Mouse (Mus musculus): ENCODE measurements around the gene Taf4. TPM values are rescaled to one million over a fixed set of nuclear protein-coding genes. Genes with fewer than 3 reads are reported as not detected.

Taf4 gene
- polyA plus RNA-seq, 1 experiment from 2014 or later = 3.7 TPM

DNA sequence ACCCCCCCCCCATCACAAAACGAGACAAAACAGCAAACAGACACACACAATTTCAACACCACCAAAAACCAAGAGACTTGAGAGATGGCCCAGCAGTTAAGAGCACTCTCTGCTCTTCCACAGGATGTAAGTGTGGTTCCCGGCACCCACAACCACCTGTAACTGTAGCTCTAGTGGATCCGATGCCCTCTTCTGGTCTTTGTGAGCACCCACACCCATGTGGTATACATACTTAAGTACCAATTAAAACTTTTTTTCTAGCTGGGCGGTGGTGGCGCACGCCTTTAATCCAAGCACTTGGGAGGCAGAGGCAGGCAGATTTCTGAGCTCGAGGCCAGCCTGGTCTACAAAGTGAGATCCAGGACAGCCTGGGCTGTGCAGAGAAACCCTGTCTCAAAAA lies 34.2 kb upstream of the Taf4 start:
- H3K36me3 ChIP-seq = no peaks in the 10 kb centered on the region
- no peak for ATAC-seq (ENCODE audit: borderline replicate concordance, extremely low read depth, low FRiP score, low TSS enrichment)

DNA sequence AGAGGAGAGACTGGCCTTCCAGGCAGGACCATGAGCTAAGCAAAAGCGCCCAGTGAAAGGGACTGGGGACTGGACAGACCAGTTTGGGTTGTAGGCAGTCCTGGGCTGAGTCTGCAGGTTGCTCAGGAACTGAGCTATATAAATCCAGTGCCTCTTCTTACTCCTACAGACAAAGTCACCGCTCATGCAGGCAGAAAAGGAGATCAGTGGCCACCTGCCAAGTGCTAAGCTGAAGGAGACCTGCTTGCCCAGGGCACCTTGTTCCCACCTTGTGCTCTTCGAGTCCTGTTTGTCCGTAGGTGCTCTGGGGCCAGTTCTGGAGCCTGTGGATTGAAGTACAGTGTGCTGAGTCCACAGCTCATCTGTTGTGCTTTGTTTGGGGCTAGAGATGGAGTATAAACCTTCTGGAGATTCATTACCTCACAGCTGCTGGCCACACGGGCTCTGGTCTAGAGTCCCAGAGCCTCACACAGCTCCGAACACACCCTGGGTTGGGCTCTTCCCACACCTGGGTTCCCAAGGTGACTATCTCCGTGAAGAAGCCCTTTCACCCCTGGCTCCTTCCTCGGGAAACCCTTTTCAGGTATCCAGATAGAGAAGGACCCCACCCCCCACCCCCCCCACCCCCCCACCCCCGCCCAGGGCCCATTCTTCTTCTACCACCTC lies 30.0 kb upstream of the Taf4 start:
- no peaks in the 10 kb centered on the region for H3K9me3 ChIP-seq
- H3K27me3 ChIP-seq = no peaks in the 10 kb centered on the region
- WGBS = 31% methylated on average over 9 of the region's 9 CpGs
- no peaks in the 10 kb centered on the region for H3K4me1 ChIP-seq
- H3K4me3 ChIP-seq = no peak overlapping the region
- no peak overlapping the region for H3K4me2 ChIP-seq
- no peaks in the 10 kb centered on the region for H3K36me3 ChIP-seq
- no peak overlapping the region for H3K9ac ChIP-seq
- no peak overlapping the region for H3K27ac ChIP-seq
- ATAC-seq (ENCODE audit: borderline replicate concordance, extremely low read depth, low FRiP score, low TSS enrichment) = no peak

More for the DNA sequence above, 34.2 kb upstream of the Taf4 start:
- no peaks in the 10 kb centered on the region for H3K9me3 ChIP-seq
- 92% methylated on average over 7 of the region's 7 CpGs for WGBS
- no peak overlapping the region for H3K9ac ChIP-seq
- H3K4me3 ChIP-seq = no peak overlapping the region
- H3K4me1 ChIP-seq = no peaks in the 10 kb centered on the region
- H3K27me3 ChIP-seq = no peaks in the 10 kb centered on the region
- H3K4me2 ChIP-seq = no peak overlapping the region
- no peak overlapping the region for H3K27ac ChIP-seq

DNA sequence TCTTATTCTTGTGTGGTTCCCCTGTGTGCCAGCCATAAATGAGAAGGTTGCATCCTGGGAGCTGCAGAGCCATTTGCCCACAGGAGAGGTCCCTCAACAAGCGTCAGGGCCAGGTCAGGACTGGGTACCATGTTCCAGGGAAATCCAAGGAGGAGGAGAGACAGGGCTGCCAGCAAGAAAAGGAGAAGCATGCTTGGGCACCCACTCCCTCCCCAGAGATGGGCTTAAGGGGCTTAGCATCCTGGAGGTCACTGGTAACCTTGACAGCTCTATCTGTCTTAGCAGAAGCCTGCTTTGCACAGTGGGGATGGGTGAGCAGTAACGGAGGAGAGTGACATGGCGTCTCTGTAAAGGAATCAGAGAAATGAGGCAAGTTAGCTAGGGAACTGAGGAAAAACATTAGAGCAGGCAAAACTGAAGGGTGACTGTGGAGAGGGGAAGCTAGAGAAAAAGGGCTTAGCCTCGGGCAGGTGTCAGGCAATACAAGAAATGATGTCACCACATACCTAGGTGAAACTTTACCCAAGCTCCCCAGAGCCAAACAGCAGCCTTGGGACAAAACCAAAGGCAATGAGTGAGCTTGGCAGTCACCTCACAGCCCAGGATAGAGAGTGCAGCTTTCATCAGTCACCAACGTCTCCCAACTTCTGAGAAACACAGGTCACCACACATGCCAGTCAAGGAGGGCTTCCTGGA lies 29.4 kb upstream of the Taf4 start:
- Histone ChIP-seq H3K36me3 (no peaks in the 10 kb centered on the region), H3K4me3 (no peak overlapping the region), H3K9me3 (no peaks in the 10 kb centered on the region), H3K9ac (no peak overlapping the region), H3K27ac (no peak overlapping the region), H3K27me3 (no peaks in the 10 kb centered on the region), H3K4me2 (no peak overlapping the region), H3K4me1 (no peaks in the 10 kb centered on the region)
- 44% methylated on average over 5 of the region's 5 CpGs for WGBS
- ATAC-seq (ENCODE audit: borderline replicate concordance, extremely low read depth, low FRiP score, low TSS enrichment) = no peak

DNA sequence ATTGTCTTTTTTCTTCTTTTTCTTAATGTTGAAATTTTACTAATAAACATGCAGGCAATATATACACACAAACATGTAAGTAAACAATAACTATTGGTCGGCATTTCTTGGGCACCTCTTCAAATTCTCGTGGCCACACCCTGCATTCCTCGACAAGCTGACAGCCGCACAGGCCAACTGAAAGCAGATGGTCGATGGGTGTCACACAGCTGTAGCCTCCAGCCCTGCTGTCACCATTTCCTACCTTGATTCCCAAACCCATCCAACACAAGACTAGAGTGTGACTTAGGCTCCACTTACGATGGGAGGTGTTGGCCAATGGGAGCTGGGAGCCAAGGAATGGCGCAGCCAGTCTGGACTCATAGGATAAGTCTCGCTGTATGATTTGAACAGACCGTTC lies 25.2 kb upstream of the Taf4 start:
- no peak for ATAC-seq (ENCODE audit: borderline replicate concordance, extremely low read depth, low FRiP score, low TSS enrichment)
- H3K9me3 ChIP-seq = no peaks in the 10 kb centered on the region
- H3K27me3 ChIP-seq = no peaks in the 10 kb centered on the region
- WGBS = 79% methylated on average over 9 of the region's 9 CpGs
- H3K9ac ChIP-seq = no peak overlapping the region
- no peaks in the 10 kb centered on the region for H3K36me3 ChIP-seq
- H3K4me3 ChIP-seq = no peak overlapping the region
- H3K4me1 ChIP-seq = no peaks in the 10 kb centered on the region
- H3K4me2 ChIP-seq = no peak overlapping the region
- no peak overlapping the region for H3K27ac ChIP-seq

DNA sequence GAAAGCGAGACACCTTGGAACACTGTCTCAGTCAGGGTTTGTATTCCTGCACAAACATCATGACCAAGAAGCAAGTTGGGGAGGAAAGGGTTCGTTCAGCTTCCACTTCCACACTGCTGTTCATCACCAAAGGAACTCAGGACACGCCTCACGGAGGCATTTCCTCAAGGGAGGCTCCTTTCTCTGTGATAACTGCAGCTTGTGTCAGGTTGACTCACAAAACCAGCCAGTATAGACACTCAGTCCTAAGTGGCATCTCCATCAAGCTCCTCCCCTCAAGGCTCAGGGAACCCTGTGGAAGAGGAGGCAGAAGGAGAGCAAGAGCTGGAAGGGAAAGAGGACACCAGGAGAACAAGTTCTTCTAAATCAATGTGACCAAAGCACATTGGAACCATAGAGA lies 22.0 kb upstream of the Taf4 start:
- ATAC-seq (ENCODE audit: borderline replicate concordance, extremely low read depth, low FRiP score, low TSS enrichment) = no peak
- 62% methylated on average over 4 of the region's 4 CpGs for WGBS
- no peaks in the 10 kb centered on the region for H3K36me3 ChIP-seq
- H3K9ac ChIP-seq = no peak overlapping the region
- H3K27me3 ChIP-seq = no peaks in the 10 kb centered on the region
- no peak overlapping the region for H3K4me2 ChIP-seq
- no peak overlapping the region for H3K4me3 ChIP-seq
- H3K27ac ChIP-seq = no peak overlapping the region
- H3K9me3 ChIP-seq = no peaks in the 10 kb centered on the region
- no peaks in the 10 kb centered on the region for H3K4me1 ChIP-seq

DNA sequence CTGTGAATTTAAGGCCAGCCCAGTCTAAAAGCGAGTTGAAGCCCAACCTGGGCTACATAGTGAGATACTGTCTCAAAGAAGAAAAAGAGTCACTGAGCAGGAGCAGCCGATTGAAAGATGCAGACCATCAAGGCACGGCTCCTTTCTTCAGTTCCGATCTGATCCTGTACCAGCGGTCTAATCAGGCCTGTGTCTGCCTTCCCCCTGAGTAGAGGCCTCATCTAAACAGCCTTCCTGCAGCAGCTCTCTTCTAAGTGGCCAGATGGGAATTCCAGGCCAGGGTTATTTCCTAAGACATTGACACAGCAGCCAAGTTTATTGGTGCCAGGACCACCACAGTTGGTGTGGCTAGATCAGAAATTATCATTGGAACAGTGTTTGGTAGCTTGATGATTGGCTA lies 16.6 kb upstream of the Taf4 start:
- H3K36me3 ChIP-seq = no peaks in the 10 kb centered on the region
- no peak overlapping the region for H3K4me2 ChIP-seq
- no peak overlapping the region for H3K9ac ChIP-seq
- H3K27ac ChIP-seq = no peak overlapping the region
- ATAC-seq (ENCODE audit: borderline replicate concordance, extremely low read depth, low FRiP score, low TSS enrichment) = no peak
- 78% methylated on average over 5 of the region's 5 CpGs for WGBS
- no peaks in the 10 kb centered on the region for H3K27me3 ChIP-seq
- H3K9me3 ChIP-seq = no peaks in the 10 kb centered on the region
- no peak overlapping the region for H3K4me3 ChIP-seq
- no peaks in the 10 kb centered on the region for H3K4me1 ChIP-seq

DNA sequence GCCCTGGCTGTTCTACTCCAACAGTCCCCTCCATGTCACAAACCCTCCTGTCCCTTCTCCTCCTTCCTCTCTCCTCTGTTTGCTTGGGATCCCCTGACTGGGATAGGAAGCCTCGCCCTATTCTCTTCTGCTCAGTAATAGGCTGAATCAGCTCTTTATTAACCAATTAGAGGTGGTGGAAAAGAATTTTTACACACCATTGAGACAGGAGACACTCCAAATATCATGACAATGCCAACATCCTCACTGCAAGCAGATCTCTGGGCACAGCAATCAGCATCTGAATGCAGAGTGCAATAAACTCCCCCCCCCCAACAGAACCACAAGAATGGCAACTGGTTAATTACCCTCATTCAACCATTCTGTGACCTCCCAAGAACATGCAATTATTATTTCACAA lies 12.7 kb upstream of the Taf4 start:
- Histone ChIP-seq H3K9me3 (no peaks in the 10 kb centered on the region), H3K27me3 (no peaks in the 10 kb centered on the region), H3K9ac (no peak overlapping the region), H3K36me3 (no peaks in the 10 kb centered on the region), H3K27ac (no peak overlapping the region), H3K4me3 (no peak overlapping the region), H3K4me1 (no peaks in the 10 kb centered on the region), H3K4me2 (no peak overlapping the region)
- WGBS = 68% methylated on average over 1 of the region's 1 CpGs
- no peak for ATAC-seq (ENCODE audit: borderline replicate concordance, extremely low read depth, low FRiP score, low TSS enrichment)

DNA sequence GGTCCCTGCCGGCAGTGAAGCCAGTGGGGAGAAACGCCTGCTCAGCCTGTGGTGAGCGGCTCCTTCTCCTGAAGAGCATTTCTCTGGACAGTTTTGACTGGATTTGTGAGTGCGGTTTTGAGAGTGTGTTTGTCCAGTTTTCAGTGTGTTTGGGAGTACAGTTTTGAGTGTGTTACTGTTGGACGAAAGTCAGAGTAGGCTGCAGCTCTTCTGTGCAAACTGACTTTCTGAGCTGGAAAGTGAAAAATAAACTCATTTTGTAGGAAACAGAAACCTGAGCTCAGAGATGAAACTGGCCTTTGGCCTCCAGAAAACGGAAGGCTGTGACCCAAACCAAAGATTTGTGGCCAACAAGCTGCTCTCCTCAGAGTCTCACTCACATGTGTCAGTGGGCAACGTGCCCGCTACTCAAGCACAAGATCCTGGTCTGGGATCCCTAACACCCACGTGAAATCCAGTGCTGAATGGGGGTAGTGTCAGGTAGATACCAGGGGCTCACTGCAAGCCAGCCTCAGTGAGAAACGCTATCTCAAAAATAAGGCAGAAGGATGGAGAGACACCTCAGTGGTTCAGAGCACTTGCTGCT lies 10.1 kb upstream of the Taf4 start:
- 59% methylated on average over 10 of the region's 10 CpGs for WGBS
- Histone ChIP-seq H3K4me1 (no peaks in the 10 kb centered on the region), H3K4me2 (no peak overlapping the region), H3K36me3 (no peaks in the 10 kb centered on the region), H3K9ac (no peak overlapping the region), H3K27ac (no peak overlapping the region), H3K9me3 (no peaks in the 10 kb centered on the region), H3K4me3 (no peak overlapping the region), H3K27me3 (no peaks in the 10 kb centered on the region)
- ATAC-seq (ENCODE audit: borderline replicate concordance, extremely low read depth, low FRiP score, low TSS enrichment) = no peak

DNA sequence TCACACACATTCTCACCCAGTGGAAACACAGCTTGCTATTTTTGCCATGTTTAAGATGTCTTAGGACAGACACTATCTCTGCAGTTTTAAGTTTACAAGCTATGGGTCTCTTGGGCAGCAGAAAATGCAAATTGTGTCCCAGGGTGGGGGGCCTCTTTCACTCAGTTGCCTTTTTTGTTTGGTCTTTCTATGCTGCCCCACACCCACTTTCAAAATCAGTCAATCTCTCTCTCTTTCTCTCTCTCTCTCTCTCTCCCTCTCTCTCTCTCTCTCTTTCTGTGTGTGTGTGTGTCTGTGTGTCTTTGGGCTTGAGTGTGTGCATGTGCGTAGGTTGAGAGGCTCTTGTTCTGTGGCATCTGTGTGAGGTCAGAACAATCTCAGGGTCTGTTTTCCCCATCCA lies 9.2 kb upstream of the Taf4 start:
- Histone ChIP-seq H3K4me3 (no peak overlapping the region), H3K36me3 (no peaks in the 10 kb centered on the region), H3K4me2 (no peak overlapping the region), H3K9me3 (no peaks in the 10 kb centered on the region), H3K4me1 (no peaks in the 10 kb centered on the region), H3K9ac (no peak overlapping the region), H3K27ac (no peak overlapping the region), H3K27me3 (no peaks in the 10 kb centered on the region)
- WGBS = 43% methylated on average over 1 of the region's 1 CpGs
- ATAC-seq (ENCODE audit: borderline replicate concordance, extremely low read depth, low FRiP score, low TSS enrichment) = no peak

DNA sequence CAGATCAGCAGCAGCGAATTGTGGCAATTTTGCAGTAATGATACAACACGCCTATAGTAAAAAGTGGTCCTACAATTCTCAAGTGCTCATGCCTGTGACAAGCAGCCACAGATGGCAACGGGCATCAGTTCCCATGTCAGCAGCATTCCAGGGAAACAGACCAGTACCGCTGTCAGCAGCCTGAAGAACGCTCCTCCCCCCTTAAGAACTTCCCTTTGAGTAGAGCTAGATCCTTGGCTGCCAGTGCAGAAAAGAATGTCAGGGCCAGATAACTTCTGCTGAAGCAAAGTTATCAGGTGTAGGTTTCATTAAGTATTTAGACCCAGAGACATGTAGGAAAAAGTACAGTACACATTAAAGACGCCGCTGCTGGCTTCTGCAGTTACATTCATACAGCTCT lies 8.4 kb upstream of the Taf4 start:
- no peak overlapping the region for H3K4me2 ChIP-seq
- no peaks in the 10 kb centered on the region for H3K27me3 ChIP-seq
- no peak overlapping the region for H3K4me3 ChIP-seq
- H3K4me1 ChIP-seq = no peaks in the 10 kb centered on the region
- ATAC-seq (ENCODE audit: borderline replicate concordance, extremely low read depth, low FRiP score, low TSS enrichment) = no peak
- H3K9me3 ChIP-seq = no peaks in the 10 kb centered on the region
- no peak overlapping the region for H3K9ac ChIP-seq
- H3K27ac ChIP-seq = no peak overlapping the region
- 29% methylated on average over 7 of the region's 7 CpGs for WGBS
- no peaks in the 10 kb centered on the region for H3K36me3 ChIP-seq

DNA sequence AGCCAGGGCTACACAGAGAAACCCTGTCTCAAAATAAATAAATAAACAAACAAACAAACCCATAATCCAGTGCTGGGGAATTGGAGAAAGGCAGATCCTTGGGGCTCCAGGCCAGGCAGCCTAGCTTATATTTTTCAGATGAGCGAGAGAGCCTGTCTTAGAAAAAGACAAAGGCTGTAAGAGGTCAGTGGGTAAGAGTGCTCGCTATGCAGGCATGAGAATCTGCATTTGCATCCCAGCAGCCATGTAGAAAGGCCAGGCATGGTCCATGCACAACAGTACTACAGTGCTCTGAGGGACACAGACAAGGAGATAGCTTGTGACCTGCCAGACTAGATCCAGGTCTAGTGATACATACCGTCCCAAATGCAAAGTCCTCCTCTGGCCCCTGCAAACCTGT lies 6.3 kb upstream of the Taf4 start:
- Histone ChIP-seq H3K27ac (no peak overlapping the region), H3K9me3 (no peaks in the 10 kb centered on the region), H3K4me2 (no peak overlapping the region), H3K4me3 (no peak overlapping the region), H3K27me3 (no peaks in the 10 kb centered on the region), H3K4me1 (no peaks in the 10 kb centered on the region; the same call in 1 of the 2 replicates), H3K36me3 (no peaks in the 10 kb centered on the region), H3K9ac (no peak overlapping the region)
- no peak for ATAC-seq (ENCODE audit: borderline replicate concordance, extremely low read depth, low FRiP score, low TSS enrichment)
- 86% methylated on average over 3 of the region's 3 CpGs for WGBS

DNA sequence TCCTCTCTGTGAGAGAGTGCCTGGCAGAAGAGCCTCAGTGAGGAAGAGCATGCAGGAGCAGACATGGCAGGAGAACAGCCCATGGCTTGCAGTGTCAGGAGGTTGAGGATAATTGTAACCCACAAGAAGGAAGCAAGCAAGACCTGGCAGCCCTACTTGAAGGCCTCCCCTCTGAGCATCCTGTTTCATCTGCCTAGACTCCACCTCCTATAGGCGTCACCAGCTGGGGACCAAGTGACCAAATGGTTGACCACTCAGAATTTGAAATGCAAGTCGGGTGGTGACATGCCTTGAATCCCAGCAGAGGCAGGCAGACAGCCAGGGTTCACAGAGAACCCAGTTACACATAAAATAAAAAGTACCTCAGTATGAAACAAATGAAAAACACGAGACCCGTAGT lies 4.2 kb upstream of the Taf4 start:
- Histone ChIP-seq H3K9me3 (no peaks in the 10 kb centered on the region), H3K27me3 (no peaks in the 10 kb centered on the region), H3K27ac (no peak overlapping the region), H3K4me3 (no peak overlapping the region), H3K4me2 (no peak overlapping the region), H3K9ac (no peak overlapping the region), H3K36me3 (no peaks in the 10 kb centered on the region), H3K4me1 (peaks cover 3% of the 10 kb centered on the region; the same call in 1 of the 2 replicates)
- ATAC-seq (ENCODE audit: borderline replicate concordance, extremely low read depth, low FRiP score, low TSS enrichment) = no peak
- 38% methylated on average over 4 of the region's 4 CpGs for WGBS
